Mouse (Mus musculus) neural tube, embryonic 11.5 days (tissue): ENCODE data around the gene Nbeal2. TPM values are rescaled to one million over a fixed set of nuclear protein-coding genes. Genes with fewer than 3 reads are reported as not detected.

Source experiments
- ATAC-seq: fragments of 200-750 bp; cut with Nextera tagmentation; 2 replicates; pipeline ENCODE4 v1.8.0; 2017; ENCODE audit warnings: moderate number of reproducible peaks, mild to moderate bottlenecking, moderate TSS enrichment, moderate library complexity; ENCODE audit not compliant: insufficient read depth, low FRiP score, low TSS enrichment
- DNase-seq: peaks from one replicate; pipeline ENCODE4 v3.0.0-alpha.2; 2015; ENCODE audit warnings: low spot score
- H3K27ac ChIP-seq: fragments of 300-500 bp; sonication (generic); 2 replicates; pipeline ENCODE4 v1.5.1; 2014; ENCODE audit warnings: low read depth, mild to moderate bottlenecking, low read length
- H3K27me3 ChIP-seq: fragments of 300-500 bp; sonication (generic); 2 replicates; pipeline ENCODE4 v1.6.1; 2014; ENCODE audit warnings: mild to moderate bottlenecking, low read length, mixed read lengths; ENCODE audit not compliant: control insufficient read depth, insufficient read depth
- H3K36me3 ChIP-seq: fragments of 300-500 bp; sonication (generic); 2 replicates; pipeline ENCODE4 v1.6.1; 2014; ENCODE audit warnings: mild to moderate bottlenecking, low read length, moderate library complexity, mixed read lengths; ENCODE audit not compliant: control insufficient read depth, insufficient read depth
- H3K4me1 ChIP-seq: fragments of 300-500 bp; sonication (generic); 2 replicates; pipeline ENCODE4 v1.6.1; 2014; ENCODE audit warnings: low read length, mixed read lengths; ENCODE audit not compliant: control insufficient read depth, insufficient read depth
- H3K4me2 ChIP-seq: fragments of 300-500 bp; sonication (generic); 2 replicates; pipeline ENCODE4 v1.6.1; 2014; ENCODE audit warnings: low read depth, mild to moderate bottlenecking, moderate library complexity
- H3K4me3 ChIP-seq: fragments of 300-500 bp; sonication (generic); 2 replicates; pipeline ENCODE4 v1.5.1; 2014; ENCODE audit warnings: low read depth, low read length
- H3K9ac ChIP-seq: fragments of 300-500 bp; sonication (generic); 2 replicates; pipeline ENCODE4 v1.6.1; 2014; ENCODE audit warnings: mild to moderate bottlenecking, low read length
- H3K9me3 ChIP-seq: fragments of 300-500 bp; sonication (generic); 2 replicates; pipeline ENCODE4 v1.6.1; 2016; ENCODE audit warnings: low read length; ENCODE audit not compliant: control insufficient read depth
- WGBS: fragments of 180-500 bp; shearing (Covaris S2); extraction: QIAGEN DNeasy Blood & Tissue Kit; methylation state at CpG from one replicate; pipeline ENCODE4 v1.1.7; 2014; 5-methylcytosine and 5-hydroxymethylcytosine counted together
- polyA plus RNA-seq: library from polyadenylated mRNA; unstranded; fragments of >200 nt; fragmentation: Nextera tagmentation; extraction: Ambion mirVana; gene quantifications from 2 replicates; pipeline ENCODE4 v1.2.1, GENCODE M21; 2014

The Nbeal2 gene
- polyA plus RNA-seq, 1 experiment from 2014 or later, result 1.1 TPM

- ATAC-seq (no peak), DNase-seq (no peak)
- Histone ChIP-seq H3K27ac (no peak overlapping the region), H3K9ac (no peak overlapping the region), H3K4me1 (no peaks in the 10 kb centered on the region), H3K27me3 (no peaks in the 10 kb centered on the region), H3K9me3 (no peaks in the 10 kb centered on the region), H3K36me3 (no peaks in the 10 kb centered on the region), H3K4me2 (no peak overlapping the region), H3K4me3 (no peak overlapping the region)
- 92% methylated on average over 10 of the region's 10 CpGs for WGBS
Measured at GRCm38 (mm10) chr9:110644295-110644694, 9.7 kb downstream of the Nbeal2 start.

- ATAC-seq, result no peak
- H3K27me3 ChIP-seq, result no peaks in the 10 kb centered on the region
- H3K9me3 ChIP-seq, result no peaks in the 10 kb centered on the region
- H3K27ac ChIP-seq, result no peak overlapping the region
- no peak for DNase-seq
- no peak overlapping the region for H3K9ac ChIP-seq
- H3K36me3 ChIP-seq, result no peaks in the 10 kb centered on the region
- 73% methylated on average over 9 of the region's 9 CpGs for WGBS
- H3K4me1 ChIP-seq, result no peaks in the 10 kb centered on the region
- H3K4me3 ChIP-seq, result no peak overlapping the region
- no peak overlapping the region for H3K4me2 ChIP-seq
Measured at GRCm38 (mm10) chr9:110643787-110644186, 10.2 kb downstream of the Nbeal2 start.

DNA sequence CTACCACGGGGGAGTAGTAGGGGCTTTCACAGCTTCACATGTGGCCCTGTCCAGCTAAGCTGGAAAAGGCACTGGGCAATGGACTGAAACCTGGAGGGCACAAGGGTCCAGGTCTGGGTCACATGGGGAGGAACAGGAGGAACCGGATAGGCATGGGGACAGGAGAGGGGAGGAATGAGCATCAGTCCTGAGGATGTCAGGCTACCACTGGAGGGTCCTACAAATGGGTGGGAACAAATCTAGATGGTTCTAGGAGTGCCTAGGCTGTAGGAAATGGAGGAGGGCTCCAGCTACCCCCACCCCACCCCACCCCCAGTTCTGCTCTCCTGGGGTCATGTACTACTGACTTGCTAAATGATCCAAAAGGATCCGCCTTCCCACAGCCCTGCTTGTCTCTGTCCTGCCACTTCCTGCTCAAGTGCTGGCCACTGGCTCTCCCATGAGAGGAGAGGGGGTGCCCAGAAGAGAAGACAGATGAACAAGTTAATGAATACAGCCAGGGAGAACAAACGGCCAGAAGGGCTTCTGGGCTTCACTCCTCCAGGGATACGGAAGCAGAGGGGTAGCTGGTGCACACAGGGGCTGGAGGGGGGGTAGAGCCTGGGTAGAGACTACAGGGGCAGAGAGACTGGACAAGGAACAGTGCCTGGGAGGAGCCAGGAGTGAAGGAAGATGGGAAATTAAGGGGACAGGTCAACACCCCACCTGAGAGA, 11.0 kb downstream of the Nbeal2 start:
- Histone ChIP-seq H3K27me3 (no peaks in the 10 kb centered on the region), H3K27ac (no peak overlapping the region), H3K9me3 (no peaks in the 10 kb centered on the region), H3K4me1 (no peaks in the 10 kb centered on the region), H3K36me3 (no peaks in the 10 kb centered on the region), H3K4me2 (no peak overlapping the region), H3K9ac (no peak overlapping the region), H3K4me3 (no peak overlapping the region)
- ATAC-seq (no peak), DNase-seq (no peak)
- WGBS, result 55% methylated on average over 5 of the region's 5 CpGs

DNA sequence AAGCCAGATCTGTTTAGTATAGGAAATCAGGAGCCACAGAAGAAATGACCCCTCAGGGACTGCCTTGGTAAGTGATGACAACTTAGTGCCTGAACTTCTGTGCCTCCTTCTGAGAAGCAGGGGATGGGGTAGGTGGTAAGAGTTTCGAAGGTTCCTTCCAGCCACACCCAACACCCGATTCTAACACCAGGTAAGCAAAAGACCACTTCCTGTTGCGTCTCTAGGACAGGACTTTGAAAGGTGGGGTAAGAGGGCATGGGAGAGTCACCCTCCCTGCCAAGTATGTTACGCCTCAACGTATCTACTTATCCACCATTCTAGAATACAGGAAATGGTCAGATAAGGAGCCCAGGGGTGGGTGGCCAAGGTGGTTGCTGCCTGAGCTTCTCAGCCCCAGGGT, 13.0 kb downstream of the Nbeal2 start:
- Histone ChIP-seq H3K36me3 (no peaks in the 10 kb centered on the region), H3K4me2 (no peak overlapping the region), H3K27ac (no peak overlapping the region), H3K9ac (no peak overlapping the region), H3K4me3 (no peak overlapping the region), H3K9me3 (no peaks in the 10 kb centered on the region), H3K4me1 (no peaks in the 10 kb centered on the region), H3K27me3 (no peaks in the 10 kb centered on the region)
- WGBS, result 91% methylated on average over 5 of the region's 5 CpGs
- ATAC-seq (no peak), DNase-seq (no peak)

GRCm38 (mm10) chr9:110638611-110639021, 15.3 kb downstream of the Nbeal2 start:
- ATAC-seq (no peak), DNase-seq (no peak)
- no peaks in the 10 kb centered on the region for H3K9me3 ChIP-seq
- WGBS, result 86% methylated on average over 10 of the region's 10 CpGs
- H3K27me3 ChIP-seq, result no peaks in the 10 kb centered on the region; the same call in 1 of the 2 replicates
- H3K4me2 ChIP-seq, result no peak overlapping the region
- H3K9ac ChIP-seq, result no peak overlapping the region
- no peaks in the 10 kb centered on the region for H3K36me3 ChIP-seq
- H3K4me3 ChIP-seq, result no peak overlapping the region
- no peaks in the 10 kb centered on the region for H3K4me1 ChIP-seq
- no peak overlapping the region for H3K27ac ChIP-seq

- no peak for ATAC-seq
Measured at GRCm38 (mm10) chr9:110635225-110635624, 18.7 kb downstream of the Nbeal2 start.

GRCm38 (mm10) chr9:110633882-110634281, 20.1 kb downstream of the Nbeal2 start:
- no peak for ATAC-seq
- Histone ChIP-seq H3K36me3 (no peaks in the 10 kb centered on the region), H3K9ac (no peak overlapping the region), H3K4me1 (peaks cover 3% of the 10 kb centered on the region; the same call in 1 of the 2 replicates), H3K27me3 (peaks cover 6% of the 10 kb centered on the region), H3K4me3 (no peak overlapping the region), H3K4me2 (no peak overlapping the region), H3K27ac (no peak overlapping the region), H3K9me3 (no peaks in the 10 kb centered on the region)
- no peak for DNase-seq
- WGBS, result 83% methylated on average over 17 of the region's 17 CpGs

More at GRCm38 (mm10) chr9:110635225-110635624, 18.7 kb downstream of the Nbeal2 start:
- Histone ChIP-seq H3K4me2 (no peak overlapping the region), H3K27me3 (peaks cover 6% of the 10 kb centered on the region), H3K4me1 (peaks cover 3% of the 10 kb centered on the region; the same call in 1 of the 2 replicates), H3K36me3 (no peaks in the 10 kb centered on the region), H3K4me3 (no peak overlapping the region), H3K9me3 (no peaks in the 10 kb centered on the region), H3K27ac (no peak overlapping the region), H3K9ac (no peak overlapping the region)
- WGBS, result 11% methylated on average over 19 of the region's 19 CpGs
- DNase-seq, result peak; percentile 88

GRCm38 (mm10) chr9:110632671-110633070, 21.3 kb downstream of the Nbeal2 start:
- Histone ChIP-seq H3K9ac (no peak overlapping the region), H3K4me2 (no peak overlapping the region), H3K27ac (no peak overlapping the region), H3K36me3 (no peaks in the 10 kb centered on the region), H3K4me1 (peaks cover 3% of the 10 kb centered on the region; the same call in 1 of the 2 replicates), H3K27me3 (peaks cover 6% of the 10 kb centered on the region), H3K9me3 (no peaks in the 10 kb centered on the region), H3K4me3 (no peak overlapping the region)
- no peak for DNase-seq
- WGBS, result 87% methylated on average over 15 of the region's 15 CpGs
- no peak for ATAC-seq

DNA sequence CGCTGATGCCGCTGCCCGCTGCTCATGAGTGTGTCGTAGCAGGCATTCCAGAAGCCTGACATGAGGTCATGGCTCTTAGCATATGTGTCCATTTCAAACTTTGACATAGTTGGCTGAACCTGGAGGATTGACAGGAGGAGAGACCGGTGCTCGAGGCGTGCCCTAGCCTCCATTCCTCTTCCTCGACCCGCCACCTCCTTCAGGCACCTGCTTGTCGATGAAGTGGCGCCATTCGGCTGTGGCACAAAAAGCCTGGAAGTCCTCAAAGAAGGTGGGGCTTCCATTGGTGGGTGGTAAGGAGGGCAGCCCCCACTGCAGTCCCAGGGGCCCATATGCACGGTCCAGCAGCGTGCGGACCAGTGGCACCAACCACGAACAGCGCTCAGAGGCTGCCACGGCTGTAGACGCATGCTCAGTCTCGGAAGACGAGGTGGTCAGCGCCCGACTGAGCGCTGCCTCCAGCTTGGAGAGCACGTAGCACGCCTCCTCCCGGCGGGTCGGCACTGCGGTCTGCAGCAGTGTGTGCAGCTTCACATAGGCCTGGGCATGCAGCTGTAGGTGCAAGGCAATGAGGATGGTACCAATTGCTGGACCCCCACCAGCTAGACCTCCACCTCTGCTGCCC, 22.2 kb downstream of the Nbeal2 start:
- peak overlapping the region; percentile 7 for H3K4me3 ChIP-seq

More for the DNA sequence above, 22.2 kb downstream of the Nbeal2 start:
- 0 out of 2 replicates have a peak overlapping the region, but pooled peaks have one; percentile 35 for H3K9ac ChIP-seq
- DNase-seq (peak; percentile 74), ATAC-seq (peak; percentile 71)
- 12% methylated on average over 30 of the region's 30 CpGs for WGBS
- H3K4me2 ChIP-seq, result peak overlapping the region; percentile 27
- H3K27me3 ChIP-seq, result peaks cover 6% of the 10 kb centered on the region
- H3K4me1 ChIP-seq, result peaks cover 3% of the 10 kb centered on the region; the same call in 1 of the 2 replicates
- H3K36me3 ChIP-seq, result no peaks in the 10 kb centered on the region
- H3K27ac ChIP-seq, result no peak overlapping the region
- H3K9me3 ChIP-seq, result no peaks in the 10 kb centered on the region
